Mouse (Mus musculus) hindbrain, embryonic 12.5 days (tissue): Measurements from ENCODE around the gene Akt2. TPM values are rescaled to one million over a fixed set of nuclear protein-coding genes. Genes with fewer than 3 reads are reported as not detected.

ENCODE experiments used
- ATAC-seq: fragments of 200-750 bp; cut with Nextera tagmentation; 2 replicates; pipeline ENCODE4 v1.8.0; 2017; ENCODE audit warnings: moderate TSS enrichment; ENCODE audit not compliant: low FRiP score
- H3K27ac ChIP-seq: fragments of 300-500 bp; sonication (generic); 2 replicates; pipeline ENCODE4 v1.5.1; 2016; ENCODE audit warnings: mild to moderate bottlenecking
- H3K27me3 ChIP-seq: fragments of 300-500 bp; sonication (generic); 2 replicates; pipeline ENCODE4 v1.6.1; 2016; ENCODE audit warnings: mild to moderate bottlenecking
- H3K36me3 ChIP-seq: fragments of 300-500 bp; sonication (generic); 2 replicates; pipeline ENCODE4 v1.6.1; 2016; ENCODE audit warnings: mild to moderate bottlenecking
- H3K4me1 ChIP-seq: fragments of 300-500 bp; sonication (generic); 2 replicates; pipeline ENCODE4 v1.6.1; 2016
- H3K4me2 ChIP-seq: fragments of 300-500 bp; sonication (generic); replicated peaks from 2 replicates; pipeline ENCODE4 v1.6.1; 2016; ENCODE audit warnings: mild to moderate bottlenecking
- H3K4me3 ChIP-seq: fragments of 300-500 bp; sonication (generic); 2 replicates; pipeline ENCODE4 v1.5.1; 2016; ENCODE audit warnings: mild to moderate bottlenecking
- H3K9ac ChIP-seq: fragments of 300-500 bp; sonication (generic); 2 replicates; pipeline ENCODE4 v1.6.1; 2016; ENCODE audit warnings: mild to moderate bottlenecking, moderate library complexity
- H3K9me3 ChIP-seq: fragments of 300-500 bp; sonication (generic); replicated peaks from 2 replicates; pipeline ENCODE4 v1.6.1; 2016; ENCODE audit warnings: mild to moderate bottlenecking
- WGBS: fragments of 180-500 bp; shearing (Covaris S2); methylation state at CpG from one replicate; pipeline ENCODE4 v1.1.7; 2016; 5-methylcytosine and 5-hydroxymethylcytosine counted together
- polyA plus RNA-seq: library from polyadenylated mRNA; unstranded; fragments of >200 nt; fragmentation: Nextera tagmentation; extraction: Ambion mirVana; gene quantifications from 2 replicates; pipeline ENCODE4 v1.2.1, GENCODE M21; 2016

Akt2 gene
- polyA plus RNA-seq, 1 experiment from 2014 or later = 90.5 TPM

DNA sequence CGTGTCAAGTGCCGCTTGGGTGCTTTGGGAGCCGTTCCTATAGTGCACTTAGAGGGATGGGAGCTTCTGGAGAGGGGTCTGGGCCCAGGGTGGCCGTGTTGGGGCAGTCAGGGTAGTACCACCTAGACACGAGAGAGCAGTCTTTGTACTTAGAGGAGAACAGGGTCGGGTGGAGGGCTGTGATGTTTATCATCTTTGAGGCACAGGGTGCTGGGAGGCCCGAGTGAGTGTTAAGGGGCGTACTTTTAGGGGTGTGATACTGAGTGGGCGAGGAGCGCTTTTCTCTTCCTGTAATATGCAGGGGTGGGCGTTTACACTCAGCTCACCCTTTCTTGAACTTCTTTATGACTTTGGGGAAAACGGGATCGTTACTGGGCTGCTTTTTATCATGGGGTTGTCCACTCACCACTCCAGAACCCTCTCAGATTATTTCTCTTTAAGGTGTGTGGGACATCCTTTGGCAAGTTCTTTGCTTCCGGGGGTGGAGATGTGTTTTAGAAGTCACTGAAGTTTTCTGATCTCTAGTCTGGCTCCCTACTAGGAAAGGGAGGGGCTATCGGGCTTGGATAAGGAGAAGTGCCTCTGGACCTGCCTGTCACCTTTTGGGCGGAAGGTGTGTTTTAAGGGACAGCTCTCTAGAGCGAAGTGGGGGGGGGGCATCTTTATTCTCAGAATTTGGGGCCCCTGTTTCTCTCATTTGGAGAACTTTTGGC lies 1.0 kb downstream of the Akt2 start:
- Histone ChIP-seq H3K36me3 (peaks cover 6% of the 10 kb centered on the region; the same call in 1 of the 2 replicates), H3K27me3 (no peaks in the 10 kb centered on the region), H3K4me2 (peak overlapping the region; percentile 74), H3K9ac (peak overlapping the region; percentile 88), H3K27ac (peak overlapping the region; percentile 99), H3K9me3 (no peaks in the 10 kb centered on the region), H3K4me3 (peak overlapping the region; percentile 67), H3K4me1 (peaks cover 30% of the 10 kb centered on the region)
- ATAC-seq = peak; percentile 76; the same call in 1 of the 2 replicates
- WGBS = 4% methylated on average over 17 of the region's 17 CpGs

DNA sequence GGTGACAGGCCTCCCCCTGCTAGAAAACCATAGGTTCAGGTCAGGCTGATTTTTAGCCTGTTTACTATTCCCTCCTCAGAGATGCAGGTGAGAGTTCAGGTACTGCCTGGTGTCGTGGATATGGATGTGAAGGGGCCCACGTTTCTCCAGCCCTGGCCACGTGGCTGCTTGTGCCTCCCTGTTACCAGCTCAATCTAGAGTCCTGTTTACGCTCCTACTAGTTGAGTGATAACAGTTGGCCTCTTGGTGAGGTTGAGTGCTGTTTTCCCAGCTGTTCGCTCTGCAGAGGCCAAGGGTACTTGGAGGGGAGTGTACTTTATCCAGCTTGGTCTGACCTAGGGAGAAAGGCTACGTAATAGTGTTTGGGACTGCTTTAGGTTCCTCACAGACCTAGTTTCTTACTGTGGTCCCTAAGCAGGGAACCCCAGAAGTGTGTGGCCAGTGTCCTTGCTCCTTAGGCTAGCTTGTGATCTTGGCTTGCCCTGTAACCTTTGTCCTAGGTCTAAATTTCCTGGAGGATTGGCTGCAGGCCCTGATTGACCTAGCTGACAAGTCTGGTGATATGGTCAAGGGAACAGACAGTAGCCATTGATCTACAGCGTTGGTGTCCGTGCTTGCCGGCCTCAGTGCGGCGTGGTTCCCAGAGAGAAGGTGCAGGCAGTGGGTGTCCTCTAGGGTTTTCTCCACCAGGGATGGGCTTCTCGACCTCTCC lies 1.7 kb downstream of the Akt2 start:
- Histone ChIP-seq H3K4me1 (peaks cover 35% of the 10 kb centered on the region), H3K36me3 (peaks cover 6% of the 10 kb centered on the region; the same call in 1 of the 2 replicates), H3K9me3 (no peaks in the 10 kb centered on the region), H3K4me2 (peak overlapping the region; percentile 74), H3K9ac (peak overlapping the region; percentile 88), H3K4me3 (peak overlapping the region; percentile 67), H3K27ac (peak overlapping the region; percentile 99; the same call in 1 of the 2 replicates), H3K27me3 (no peaks in the 10 kb centered on the region)
- no peak for ATAC-seq
- WGBS = 72% methylated on average over 12 of the region's 12 CpGs

DNA sequence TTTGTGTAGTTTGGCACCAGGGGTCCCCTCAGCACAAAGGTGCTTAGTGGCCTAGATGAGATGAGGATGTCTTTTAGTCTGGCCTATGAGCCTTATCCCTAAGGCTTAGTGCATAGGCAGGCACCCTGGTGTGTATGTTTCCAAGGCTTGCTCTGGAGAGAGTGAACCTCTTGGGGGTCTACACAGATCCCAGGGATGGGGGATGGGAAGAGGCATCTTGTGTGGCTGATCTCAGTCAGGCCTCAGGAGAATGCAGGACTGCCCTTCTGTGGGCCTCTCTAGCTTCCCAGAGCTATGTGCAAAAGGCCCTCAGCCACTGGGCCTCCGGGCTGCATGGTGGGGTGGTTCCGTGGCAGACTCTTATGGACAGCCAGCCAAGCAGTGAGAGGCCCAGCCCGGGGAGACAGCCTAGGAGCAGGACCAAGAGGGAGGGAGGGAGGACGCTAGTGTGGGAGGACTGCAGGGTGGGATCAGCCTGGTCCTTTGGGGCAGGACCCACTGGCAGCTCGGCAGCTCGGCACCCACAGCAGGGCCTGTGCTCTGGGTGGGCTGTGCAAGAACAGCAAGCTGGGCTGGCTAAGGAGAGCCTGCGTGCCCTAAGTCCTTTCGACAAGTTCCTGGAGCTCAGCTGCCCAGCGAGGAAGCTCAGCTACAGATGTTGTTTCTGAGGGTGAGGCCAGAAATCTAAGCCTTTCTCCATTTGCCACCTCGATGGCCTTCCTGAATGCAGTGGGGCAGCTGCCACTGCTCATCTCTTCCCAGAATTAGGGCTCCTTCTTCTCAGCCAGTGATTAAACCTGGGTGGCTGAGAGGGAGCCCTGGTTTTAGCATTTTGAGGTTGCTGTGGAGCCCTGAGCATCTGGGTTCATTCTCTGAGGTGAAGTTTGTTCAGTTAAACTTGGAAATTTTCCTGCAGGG lies 5.5 kb downstream of the Akt2 start:
- WGBS = 57% methylated on average over 10 of the region's 10 CpGs
- Histone ChIP-seq H3K9me3 (no peaks in the 10 kb centered on the region), H3K9ac (0 out of 2 replicates have a peak overlapping the region, but pooled peaks have one; percentile 14), H3K27me3 (no peaks in the 10 kb centered on the region), H3K4me2 (no peak overlapping the region), H3K27ac (peak overlapping the region; percentile 52), H3K4me1 (peaks cover 46% of the 10 kb centered on the region), H3K4me3 (no peak overlapping the region), H3K36me3 (peaks cover 6% of the 10 kb centered on the region; the same call in 1 of the 2 replicates)
- no peak for ATAC-seq

DNA sequence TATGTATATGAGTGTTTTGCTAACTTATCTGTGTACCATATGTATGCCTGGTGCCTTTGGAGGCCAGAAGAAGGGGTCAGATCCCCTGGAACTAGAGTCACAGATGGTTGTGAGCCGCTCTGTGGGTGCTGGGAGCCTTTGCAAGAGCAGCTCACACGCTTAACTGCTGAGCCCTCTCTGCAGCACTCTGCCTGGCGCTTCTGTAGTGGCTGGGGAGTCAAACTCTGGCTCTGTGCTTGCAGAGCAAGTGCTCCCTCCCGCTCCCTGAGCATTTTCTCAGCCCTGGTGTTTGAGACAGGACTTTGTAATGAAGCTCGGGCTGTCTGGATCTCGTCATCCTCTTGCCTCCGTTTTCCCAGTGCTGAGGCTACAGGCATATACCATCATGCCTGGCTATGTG lies 6.7 kb downstream of the Akt2 start:
- no peaks in the 10 kb centered on the region for H3K27me3 ChIP-seq
- H3K9ac ChIP-seq = no peak overlapping the region
- 77% methylated on average over 7 of the region's 7 CpGs for WGBS
- no peaks in the 10 kb centered on the region for H3K9me3 ChIP-seq
- peaks cover 6% of the 10 kb centered on the region; the same call in 1 of the 2 replicates for H3K36me3 ChIP-seq
- no peak overlapping the region for H3K4me3 ChIP-seq
- no peak for ATAC-seq
- H3K4me2 ChIP-seq = no peak overlapping the region
- H3K4me1 ChIP-seq = peaks cover 41% of the 10 kb centered on the region
- H3K27ac ChIP-seq = no peak overlapping the region

DNA sequence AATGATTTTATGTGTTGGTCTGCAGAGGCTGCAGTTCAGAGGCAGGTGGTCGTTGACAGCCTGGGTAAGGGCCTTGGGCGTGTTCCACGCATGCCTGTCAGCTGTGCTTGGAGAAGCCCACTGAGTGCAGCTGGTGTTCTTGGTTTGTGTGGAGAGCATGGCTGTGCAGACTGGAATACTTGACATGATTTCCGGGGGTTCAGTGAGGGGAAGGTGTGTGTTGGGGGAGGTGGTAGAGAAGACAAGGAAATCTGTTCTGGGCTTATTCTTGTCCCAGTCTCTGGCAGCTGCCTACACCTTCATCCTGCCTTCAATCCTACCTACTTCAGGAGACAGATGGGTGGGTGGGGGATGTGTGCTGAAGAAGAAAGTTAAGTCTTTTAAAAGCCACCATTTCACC lies 10.3 kb downstream of the Akt2 start:
- H3K27me3 ChIP-seq = no peaks in the 10 kb centered on the region
- WGBS = 67% methylated on average over 4 of the region's 4 CpGs
- H3K9me3 ChIP-seq = no peaks in the 10 kb centered on the region
- 0 out of 2 replicates have a peak overlapping the region, but pooled peaks have one; percentile 19 for H3K27ac ChIP-seq
- no peak overlapping the region for H3K9ac ChIP-seq
- no peak overlapping the region for H3K4me2 ChIP-seq
- no peak overlapping the region for H3K4me3 ChIP-seq
- H3K4me1 ChIP-seq = peaks cover 50% of the 10 kb centered on the region
- no peaks in the 10 kb centered on the region for H3K36me3 ChIP-seq
- no peak for ATAC-seq

DNA sequence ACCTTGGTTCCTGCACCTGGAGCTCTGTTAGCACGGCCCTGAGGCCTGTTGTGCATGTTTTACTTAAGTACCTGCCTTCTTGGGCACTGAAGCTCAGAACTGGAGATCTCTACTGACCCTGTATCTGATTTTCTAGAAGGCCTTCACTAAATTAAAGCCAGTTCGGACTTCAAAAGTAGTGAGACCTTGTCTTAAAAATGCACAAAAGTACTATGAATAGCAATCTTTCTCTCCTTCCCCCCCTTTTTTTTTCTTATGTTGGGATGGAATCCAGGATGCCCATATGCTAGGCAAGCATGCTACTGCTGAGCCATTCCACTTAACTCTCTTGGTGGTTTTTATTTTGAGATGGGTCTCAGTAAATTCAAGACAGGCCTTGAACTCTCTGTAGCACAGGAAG lies 10.8 kb downstream of the Akt2 start:
- Histone ChIP-seq H3K27me3 (no peaks in the 10 kb centered on the region), H3K36me3 (no peaks in the 10 kb centered on the region), H3K27ac (0 out of 2 replicates have a peak overlapping the region, but pooled peaks have one; percentile 19), H3K9me3 (no peaks in the 10 kb centered on the region), H3K4me1 (peaks cover 50% of the 10 kb centered on the region), H3K4me3 (no peak overlapping the region), H3K4me2 (no peak overlapping the region), H3K9ac (no peak overlapping the region)
- WGBS = 93% methylated on average over 2 of the region's 2 CpGs
- no peak for ATAC-seq

DNA sequence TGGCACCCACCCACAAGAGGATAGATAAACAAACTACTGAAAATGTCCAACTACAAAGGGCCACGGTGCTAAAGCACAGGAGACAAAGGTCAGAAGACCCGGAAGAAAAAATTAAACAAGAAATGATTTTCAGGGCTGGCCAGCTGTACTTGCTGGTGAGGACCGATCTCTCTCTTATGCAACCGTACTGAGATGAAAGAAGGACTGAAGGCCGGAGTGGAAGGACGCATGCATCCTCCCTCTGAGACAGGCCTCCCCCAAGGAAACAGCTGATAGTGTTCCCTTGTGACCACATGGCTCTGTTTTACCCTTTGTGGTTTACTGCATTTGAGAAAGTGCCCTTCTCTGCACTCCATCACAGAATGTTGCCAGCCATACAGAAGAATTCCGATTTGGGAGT lies 11.5 kb downstream of the Akt2 start:
- ATAC-seq = no peak
- Histone ChIP-seq H3K36me3 (no peaks in the 10 kb centered on the region), H3K27me3 (no peaks in the 10 kb centered on the region), H3K4me1 (peaks cover 51% of the 10 kb centered on the region), H3K4me3 (no peak overlapping the region), H3K9me3 (no peaks in the 10 kb centered on the region), H3K4me2 (no peak overlapping the region), H3K9ac (no peak overlapping the region), H3K27ac (no peak overlapping the region)
- WGBS = 83% methylated on average over 7 of the region's 7 CpGs

DNA sequence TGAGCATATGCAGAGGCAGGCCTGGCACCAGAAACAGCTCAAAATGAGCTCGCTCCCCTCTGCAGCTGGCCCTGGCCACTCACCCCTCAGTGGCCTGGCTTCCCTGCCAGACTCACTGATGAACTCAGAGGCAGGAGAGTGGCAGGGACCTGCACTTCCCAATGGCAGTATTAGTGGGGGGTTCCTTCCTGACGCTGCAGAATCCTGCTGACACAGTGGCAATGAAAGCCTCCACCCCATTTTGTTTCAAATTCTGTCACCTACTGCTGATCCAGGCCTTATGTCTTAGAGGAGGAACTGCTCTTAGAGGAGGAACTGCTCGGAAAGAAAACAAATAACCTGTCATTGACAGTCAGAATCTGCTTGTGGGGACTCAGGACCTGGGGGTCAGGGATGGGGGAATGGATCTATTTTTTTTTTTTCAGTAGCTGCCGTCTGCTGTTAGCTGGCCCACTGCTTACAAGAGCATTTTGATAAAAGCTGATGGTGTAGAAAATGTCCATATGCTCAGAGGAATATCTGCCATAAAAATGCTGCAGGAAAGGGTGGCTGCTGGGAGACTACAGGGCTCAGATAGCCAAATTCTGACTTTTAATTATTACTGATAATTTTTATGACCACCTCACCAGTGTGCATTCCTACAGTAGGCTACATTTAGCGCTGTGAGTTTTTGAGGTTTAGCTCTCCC lies 13.5 kb downstream of the Akt2 start:
- Histone ChIP-seq H3K4me1 (peaks cover 58% of the 10 kb centered on the region), H3K4me2 (no peak overlapping the region), H3K27ac (0 out of 2 replicates have a peak overlapping the region, but pooled peaks have one; percentile 4), H3K27me3 (no peaks in the 10 kb centered on the region), H3K9me3 (no peaks in the 10 kb centered on the region), H3K4me3 (no peak overlapping the region), H3K9ac (no peak overlapping the region), H3K36me3 (peaks cover 15% of the 10 kb centered on the region)
- 41% methylated on average over 5 of the region's 5 CpGs for WGBS
- no peak for ATAC-seq

DNA sequence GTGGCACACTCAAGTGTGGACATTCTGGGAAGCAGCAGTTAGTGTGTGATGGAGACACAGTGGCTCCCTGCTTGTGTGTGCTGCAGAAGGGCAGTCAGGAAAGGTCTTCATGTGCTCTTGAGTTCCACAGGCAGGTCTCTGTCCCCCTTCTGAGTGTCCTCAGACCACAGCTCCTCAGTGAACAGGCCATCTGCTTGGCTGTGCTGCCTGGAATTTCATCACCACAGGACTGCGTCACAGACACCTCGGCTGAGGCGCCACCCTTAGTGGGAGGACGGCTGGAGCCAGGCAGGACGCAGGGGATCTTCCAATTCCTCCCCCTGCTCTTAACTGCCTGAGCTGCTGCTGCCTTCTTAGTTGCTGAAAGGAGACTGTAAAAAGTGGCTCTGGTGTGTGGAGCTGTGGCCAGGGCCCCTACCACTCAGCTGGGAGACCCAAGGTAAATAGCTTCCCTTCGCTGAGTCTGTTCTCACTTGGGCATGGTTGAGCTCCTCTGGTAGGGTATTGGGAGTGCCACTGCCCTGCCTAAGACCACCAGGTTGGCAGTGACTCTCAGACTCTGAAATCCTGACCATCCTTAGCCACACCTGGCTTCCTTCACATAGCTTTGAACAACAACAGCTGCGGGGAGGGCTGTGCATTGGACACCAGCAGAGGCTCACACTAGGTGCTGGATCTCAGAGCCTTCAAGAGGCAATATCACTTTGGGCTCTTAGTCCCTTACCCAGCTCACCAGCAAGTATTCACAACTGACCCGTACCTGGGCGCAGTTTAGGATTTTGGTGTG lies 14.3 kb downstream of the Akt2 start:
- no peak for ATAC-seq
- Histone ChIP-seq H3K4me3 (no peak overlapping the region), H3K36me3 (peaks cover 22% of the 10 kb centered on the region), H3K4me2 (no peak overlapping the region), H3K4me1 (peaks cover 56% of the 10 kb centered on the region), H3K27me3 (no peaks in the 10 kb centered on the region), H3K27ac (peak overlapping the region; percentile 30; the same call in 1 of the 2 replicates), H3K9ac (no peak overlapping the region), H3K9me3 (no peaks in the 10 kb centered on the region)
- 66% methylated on average over 9 of the region's 9 CpGs for WGBS

DNA sequence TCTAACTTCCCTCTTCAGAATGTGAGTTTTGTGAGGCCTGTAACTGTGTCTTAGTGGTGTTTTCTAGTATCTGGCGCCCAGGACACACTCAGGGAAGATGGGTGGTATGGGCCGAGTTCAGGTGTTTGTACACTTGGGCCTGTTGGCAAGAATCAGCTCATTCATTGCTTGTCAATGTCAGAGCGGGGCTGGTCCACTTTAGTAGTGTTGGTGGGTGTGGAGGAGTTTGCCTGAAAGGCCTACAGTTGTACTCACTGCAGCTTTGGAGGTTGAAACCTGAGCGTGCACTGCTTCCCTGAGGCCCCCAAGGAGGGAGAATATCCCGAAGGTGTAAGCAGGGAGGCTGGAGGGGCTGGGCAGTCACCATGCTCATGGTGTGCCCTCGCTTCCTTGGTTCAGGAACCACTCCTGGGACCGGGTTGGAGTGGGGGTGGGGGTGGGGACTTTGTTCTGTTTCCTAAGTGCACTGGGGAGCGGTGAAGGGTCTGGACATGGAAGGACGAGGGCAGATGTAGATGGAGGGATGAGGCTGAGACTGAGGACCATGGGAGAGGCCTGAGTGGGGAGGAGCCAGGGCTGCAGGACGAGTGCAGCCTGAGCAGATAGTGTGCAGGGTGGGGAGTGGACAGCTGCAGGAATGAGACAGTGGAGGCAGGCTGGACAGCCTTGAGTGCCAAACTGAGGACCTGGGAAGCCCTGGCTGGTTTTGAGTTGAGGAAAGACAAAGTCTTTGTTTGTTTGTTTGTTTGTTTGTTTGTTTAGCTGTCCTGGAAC lies 15.3 kb downstream of the Akt2 start:
- Histone ChIP-seq H3K9ac (no peak overlapping the region), H3K27me3 (no peaks in the 10 kb centered on the region), H3K9me3 (no peaks in the 10 kb centered on the region), H3K4me2 (no peak overlapping the region), H3K36me3 (peaks cover 22% of the 10 kb centered on the region), H3K27ac (peak overlapping the region; percentile 64), H3K4me3 (no peak overlapping the region), H3K4me1 (peaks cover 48% of the 10 kb centered on the region)
- WGBS = 65% methylated on average over 10 of the region's 10 CpGs
- ATAC-seq = 0 out of 2 replicates have a peak, but pooled peaks have one; percentile 59
